Mouse (Mus musculus): ENCODE results near the gene Disc1.

GRCm38 (mm10) chr8:125037081-125037480, 16.9 kb upstream of the Disc1 start:
- TF ChIP-seq CTCF (IDR thresholded peaks at IDR 0.05) (no peak), EP300 (IDR thresholded peaks at IDR 0.05) (no peak)
